Mouse (Mus musculus): ENCODE data around the gene Zcchc24. TPM values are rescaled to one million over a fixed set of nuclear protein-coding genes. Genes with fewer than 3 reads are reported as not detected.

The Zcchc24 gene
- total RNA-seq, 2 experiments from 2014 or later, result 38.4 to 49.4 TPM

DNA sequence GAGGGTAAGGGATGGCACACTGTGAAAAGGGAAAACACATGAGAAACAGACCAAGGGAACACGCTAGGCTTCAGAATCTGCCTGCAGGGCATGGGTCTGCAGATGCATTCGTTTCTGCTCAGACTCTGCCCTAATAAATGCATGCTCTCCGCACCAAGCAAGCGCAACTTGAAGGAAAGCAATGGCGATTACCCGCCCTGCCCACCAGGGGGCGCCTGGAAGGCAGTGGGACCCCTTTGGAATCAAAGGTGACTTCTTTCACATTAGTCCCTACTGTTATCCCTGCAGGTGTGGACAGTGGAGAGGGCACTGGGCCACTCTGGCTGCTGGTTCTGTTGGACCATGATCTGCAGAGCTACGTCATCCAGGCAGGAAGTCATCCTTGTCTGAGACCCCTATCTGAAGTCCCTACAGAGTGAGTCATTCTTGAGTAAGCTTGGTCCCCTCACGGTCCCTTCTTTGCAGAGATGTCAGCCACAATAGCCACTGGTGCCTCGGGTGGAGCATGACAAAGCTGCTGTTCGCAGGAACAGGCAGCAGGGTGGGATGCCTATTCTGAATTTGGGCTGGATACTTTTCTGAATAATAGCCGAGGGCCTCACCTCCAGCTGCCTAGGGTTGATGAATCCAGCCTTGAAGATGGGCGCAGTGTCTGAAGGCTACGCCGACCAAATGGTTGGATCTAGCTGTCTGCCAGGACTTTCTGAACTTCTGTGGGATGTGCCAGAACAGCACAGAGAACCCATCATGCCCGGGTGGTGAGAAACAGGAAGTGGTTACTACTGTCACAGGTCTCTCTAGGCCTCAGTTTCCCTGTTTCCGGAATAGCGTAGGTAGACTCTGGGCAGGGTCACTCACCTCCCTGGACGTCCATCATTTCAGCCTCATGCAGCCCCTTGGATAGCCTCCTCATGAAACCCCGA, 42.4 kb downstream of the Zcchc24 start:
- intact Hi-C loops (cut with DNase I), result no loop called here
- DNase-seq, result peak in 1 of 2 experiments; percentile 49

DNA sequence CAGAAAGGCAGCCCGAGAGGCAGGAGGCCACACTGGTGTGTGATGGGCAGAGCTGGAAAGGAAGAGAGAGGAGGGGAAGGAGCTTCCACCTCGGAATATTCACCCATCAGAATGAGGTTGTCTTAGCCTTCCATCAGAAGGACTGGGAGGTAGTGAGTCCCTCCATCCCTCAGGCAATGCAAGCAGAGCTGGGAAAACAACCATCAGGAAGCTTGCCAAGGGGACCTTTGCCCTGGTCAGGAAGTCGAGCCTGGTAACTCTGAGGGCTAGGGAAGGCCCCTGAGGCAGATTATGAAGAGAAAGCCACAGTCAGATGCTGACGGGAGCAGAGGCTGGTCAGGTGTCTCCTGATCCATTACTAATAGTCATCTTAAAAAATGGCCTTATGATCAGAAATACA, 43.1 kb downstream of the Zcchc24 start:
- intact Hi-C loops (cut with DNase I), result no loop called here
- peak in 1 of 2 experiments; percentile 23 for DNase-seq

DNA sequence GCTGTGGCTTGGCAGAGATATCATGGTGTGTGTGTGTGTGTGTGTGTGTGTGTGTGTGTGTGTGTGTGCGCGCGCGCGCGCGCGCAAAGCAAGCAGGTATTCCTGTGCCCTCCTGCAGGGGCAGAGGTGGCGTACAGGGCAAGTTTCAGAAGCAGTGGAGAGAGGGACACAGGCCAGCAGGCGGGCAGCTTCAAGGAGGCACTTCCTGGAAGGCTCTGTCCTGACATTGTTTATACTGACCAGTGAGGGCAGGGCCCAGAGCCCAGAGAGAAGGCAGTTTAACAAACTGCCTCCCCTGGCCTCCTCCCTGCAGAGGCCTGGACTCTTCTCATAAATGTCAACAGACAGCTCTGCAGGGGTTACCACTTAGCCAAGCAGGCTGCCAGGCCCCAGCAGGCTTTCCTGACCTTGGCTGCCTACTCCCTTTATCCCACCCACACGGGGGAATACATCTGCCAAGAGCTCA, 43.8 kb downstream of the Zcchc24 start:
- DNase-seq, result peak in 1 of 2 experiments; percentile 40
- intact Hi-C loops (cut with DNase I), result no loop called here

DNA sequence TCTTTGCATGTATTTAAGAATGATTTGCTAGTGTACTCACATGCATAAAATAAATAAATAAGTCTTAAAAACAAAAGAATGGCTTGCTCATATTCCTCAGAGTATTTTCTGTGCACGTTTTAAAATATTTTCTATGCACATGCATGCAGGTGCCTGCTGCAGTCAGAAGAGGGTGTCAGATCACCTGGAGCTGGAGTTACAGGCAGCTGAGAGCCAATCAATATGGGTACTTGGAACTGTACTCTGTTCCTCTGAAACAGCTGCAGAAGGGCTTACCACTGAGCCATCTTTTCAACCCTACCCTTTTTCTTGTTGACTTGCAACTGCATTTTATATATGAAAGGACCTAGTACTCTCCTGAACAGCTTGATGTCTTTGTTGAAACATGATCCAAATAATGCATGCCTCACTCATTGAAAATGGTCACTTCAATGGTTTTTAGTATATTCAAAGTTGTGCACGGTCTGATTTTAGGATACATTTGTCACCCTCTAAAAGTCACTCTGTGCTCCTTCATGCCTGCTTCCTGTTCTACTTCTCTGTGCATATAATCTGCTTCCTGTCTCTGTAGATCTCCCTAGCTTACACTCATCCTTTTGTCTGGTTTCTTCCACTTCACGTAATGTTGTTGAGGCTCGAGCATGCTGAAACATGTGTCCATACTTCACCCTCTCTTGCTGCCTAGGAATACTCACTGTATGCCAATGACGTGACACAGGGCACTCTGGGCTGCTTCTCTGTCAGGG, 47.7 kb downstream of the Zcchc24 start:
- intact Hi-C loops (cut with DNase I), result no loop called here
- DNase-seq, result no peak

DNA sequence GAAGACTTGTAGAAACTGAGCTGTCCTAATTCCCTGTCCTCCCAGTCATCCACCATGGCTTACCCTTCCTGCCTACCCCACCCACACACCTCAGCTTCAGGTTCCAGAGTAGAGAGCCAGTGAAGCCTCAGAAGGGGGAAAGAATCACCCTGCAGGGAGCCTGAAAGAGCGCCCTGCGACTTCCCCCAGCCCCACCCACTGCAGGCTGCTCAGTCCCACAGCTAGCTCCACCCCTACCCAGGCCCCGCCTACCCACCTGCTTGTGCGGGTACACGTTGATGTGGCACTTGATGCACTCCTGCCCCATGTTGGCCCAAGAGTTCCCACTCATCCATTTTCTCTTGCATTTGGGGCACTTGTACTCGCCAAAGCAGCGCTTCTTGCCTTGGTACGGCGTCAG, 49.5 kb downstream of the Zcchc24 start:
- intact Hi-C loops (cut with DNase I), result no loop called here
- DNase-seq, result no peak

DNA sequence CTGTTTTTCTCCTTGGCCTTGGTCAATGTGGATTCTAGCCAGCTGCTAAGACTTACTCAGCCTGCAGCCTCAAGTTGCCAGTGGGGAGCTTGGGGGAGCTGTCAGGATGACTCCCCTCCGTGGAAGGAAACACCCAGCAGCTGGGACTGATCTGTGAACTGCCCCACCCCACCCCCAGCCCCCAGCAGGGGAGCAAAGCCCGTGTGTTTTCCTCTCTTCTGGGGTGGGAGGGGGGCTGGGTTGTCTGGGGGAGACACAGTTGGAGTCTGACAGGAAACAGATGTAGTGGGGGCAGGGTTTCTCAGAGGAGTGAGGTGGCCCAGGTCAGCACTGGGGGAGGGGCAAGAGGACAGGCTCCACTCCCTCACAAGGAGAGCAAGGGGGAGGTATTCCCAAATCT, 50.4 kb downstream of the Zcchc24 start:
- peak; percentile 32 to 43 for DNase-seq
- intact Hi-C loops (cut with DNase I), result no loop called here

DNA sequence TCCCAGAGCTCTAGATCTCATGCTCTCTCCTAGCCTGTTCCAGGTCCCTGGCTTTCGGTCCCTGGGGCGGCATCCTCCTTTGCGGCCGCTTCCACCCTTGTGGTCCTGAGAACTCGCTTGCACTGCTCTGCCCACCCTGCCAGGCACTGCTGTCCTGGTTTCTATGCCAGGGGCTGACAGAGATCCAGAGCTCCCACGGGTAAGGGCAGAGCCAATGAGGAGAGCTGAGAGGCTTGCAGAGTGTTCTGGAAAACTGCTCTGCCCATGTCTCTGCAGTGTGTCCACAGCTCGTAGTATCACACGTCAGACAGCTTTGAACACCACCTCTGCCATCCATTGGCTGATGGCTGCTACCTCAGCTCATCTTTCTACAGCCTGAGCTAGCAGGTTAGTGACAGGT, 51.1 kb downstream of the Zcchc24 start:
- no peak for DNase-seq
- intact Hi-C loops (cut with DNase I), result no loop called here

DNA sequence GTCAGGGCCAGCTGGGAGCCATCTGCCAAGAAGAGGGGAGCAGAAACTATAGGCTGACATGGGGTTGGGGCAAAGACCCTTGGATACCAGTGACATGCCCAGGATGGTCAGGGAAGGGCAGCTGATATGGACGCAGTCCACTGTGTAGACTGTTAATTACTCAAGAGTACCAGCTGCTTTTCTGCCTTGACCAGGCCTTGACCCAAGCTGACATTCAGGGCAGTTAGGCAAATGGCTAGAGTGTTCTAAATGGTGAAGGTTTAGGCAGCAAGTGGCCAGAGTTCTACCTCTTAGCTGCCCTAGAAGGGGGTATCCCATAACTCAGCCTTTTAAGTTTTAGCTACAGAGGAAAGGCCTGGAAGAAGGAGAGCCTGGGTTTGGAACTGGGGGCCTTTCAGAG, 52.3 kb downstream of the Zcchc24 start:
- intact Hi-C loops (cut with DNase I), result no loop called here
- DNase-seq, result no peak

DNA sequence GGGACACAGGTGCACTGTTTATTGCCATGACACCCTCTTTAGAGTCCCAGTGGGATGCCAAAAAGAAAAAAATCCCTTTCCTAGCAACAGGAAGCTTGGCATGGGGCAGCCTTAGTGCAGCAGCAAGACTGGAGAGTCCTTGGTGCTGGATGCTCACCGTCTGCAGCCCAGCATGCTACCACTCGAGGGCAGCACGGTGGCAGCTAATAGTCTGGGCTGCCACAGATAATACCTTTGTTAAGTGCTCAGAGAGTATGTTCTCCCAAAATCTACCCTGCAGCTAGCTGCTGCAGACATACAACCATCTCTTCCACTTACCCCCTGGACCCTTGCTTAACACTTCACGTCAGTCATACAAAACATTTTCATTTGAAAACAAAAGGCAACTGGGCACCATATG, 55.4 kb downstream of the Zcchc24 start:
- DNase-seq, result no peak
- intact Hi-C loops (cut with DNase I), result no loop called here

DNA sequence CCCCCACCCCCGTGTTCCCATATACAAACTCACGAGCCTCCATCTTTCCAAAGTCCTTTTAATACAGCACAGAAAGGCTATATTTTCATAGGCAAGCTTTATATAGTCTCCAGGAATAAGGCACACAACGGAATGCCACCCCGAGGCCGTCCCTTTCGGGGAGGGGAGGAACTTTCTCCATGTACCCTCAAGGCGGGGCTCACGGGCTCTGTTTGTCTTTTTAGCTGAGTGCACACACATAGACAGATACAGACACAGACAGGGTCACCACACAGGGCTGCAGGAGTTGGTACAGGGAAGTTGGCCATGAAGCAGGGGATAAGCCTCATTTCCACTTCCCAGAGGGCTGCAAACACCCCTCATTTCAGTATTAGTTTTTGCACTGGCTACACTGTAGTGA, 57.2 kb downstream of the Zcchc24 start:
- intact Hi-C loops (cut with DNase I), result no loop called here
- DNase-seq, result no peak

DNA sequence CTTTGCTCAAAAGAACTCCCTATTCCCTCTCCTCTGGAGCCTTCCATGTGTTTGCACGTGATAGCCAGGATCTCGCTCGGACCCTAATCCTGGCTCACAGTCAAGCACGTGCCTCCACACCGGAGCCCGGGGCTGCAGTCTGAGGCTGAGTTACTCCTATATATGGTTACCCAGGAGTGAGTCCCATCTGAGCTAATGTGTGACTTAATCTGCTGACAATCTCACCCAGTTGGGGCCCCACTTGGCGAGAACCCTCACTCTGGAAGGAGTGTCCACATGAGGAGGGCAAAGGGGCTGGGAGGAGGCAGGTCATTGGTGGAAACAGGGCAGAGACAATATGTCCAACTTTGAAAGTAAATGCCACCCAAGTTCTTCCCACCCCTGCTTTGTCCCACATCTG, 57.7 kb downstream of the Zcchc24 start:
- intact Hi-C loops (cut with DNase I), result no loop called here
- no peak for DNase-seq

DNA sequence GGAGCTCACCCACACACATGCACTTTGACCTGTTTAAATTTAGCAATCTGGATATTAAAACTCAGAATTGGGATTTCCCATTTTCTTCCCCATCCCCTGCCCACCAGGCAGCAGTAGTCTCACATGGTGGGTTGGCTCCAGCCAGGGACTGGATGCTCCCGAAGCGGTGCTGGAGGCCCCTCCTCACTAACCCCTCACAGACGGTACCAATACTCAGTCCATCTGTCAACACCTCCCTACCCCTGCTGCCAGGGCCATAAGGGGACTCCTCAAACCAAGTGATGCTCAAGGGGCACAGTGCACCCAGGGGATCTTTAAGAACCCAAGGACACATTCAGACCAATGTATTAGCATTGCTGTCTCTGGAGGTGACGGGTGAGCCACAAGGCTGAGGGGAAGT, 58.2 kb downstream of the Zcchc24 start:
- DNase-seq, result no peak
- intact Hi-C loops (cut with DNase I), result no loop called here

DNA sequence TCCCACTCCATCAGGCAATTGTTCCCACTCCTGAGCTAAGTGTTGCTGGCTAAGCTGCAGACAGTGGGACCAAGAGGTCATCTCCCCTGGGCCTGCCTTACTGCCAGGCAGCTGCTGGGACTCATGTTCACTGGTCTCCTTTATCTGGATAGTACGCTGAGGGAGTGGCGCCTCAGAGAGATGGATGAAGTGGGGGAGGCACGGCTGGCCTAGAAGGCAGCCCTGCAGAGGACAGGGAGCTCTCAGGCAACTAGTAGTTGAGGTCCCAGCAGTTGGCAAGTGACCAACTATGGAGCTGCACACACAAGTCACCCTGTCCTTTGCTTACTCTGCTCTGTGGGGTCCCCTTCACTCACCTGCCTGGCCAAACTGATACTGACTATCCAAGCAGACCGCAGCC, 58.8 kb downstream of the Zcchc24 start:
- DNase-seq, result peak in 1 of 2 experiments; percentile 38
- intact Hi-C loops (cut with DNase I), result no loop called here

DNA sequence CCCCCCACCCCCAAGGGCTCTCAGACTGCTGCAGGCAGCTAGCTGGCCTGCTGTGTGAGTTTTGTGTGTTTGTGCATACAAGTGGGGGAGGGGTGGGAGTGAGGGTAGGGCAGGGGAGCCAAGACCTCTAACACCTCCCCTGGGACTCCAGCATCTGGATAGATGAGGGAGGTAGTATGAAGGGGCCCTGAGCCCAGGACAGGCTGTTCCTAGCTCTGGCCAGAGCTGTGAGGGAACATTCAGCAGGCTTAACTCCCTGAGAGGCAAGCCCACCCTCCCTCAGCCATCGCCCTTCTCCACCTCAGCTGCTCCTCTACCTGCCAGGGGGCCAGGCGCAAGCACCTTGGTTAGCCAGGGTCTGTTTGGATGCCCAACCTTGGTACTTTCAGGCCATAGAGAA, 59.9 kb downstream of the Zcchc24 start:
- intact Hi-C loops (cut with DNase I), result no loop called here
- DNase-seq, result peak; percentile 50 to 62

DNA sequence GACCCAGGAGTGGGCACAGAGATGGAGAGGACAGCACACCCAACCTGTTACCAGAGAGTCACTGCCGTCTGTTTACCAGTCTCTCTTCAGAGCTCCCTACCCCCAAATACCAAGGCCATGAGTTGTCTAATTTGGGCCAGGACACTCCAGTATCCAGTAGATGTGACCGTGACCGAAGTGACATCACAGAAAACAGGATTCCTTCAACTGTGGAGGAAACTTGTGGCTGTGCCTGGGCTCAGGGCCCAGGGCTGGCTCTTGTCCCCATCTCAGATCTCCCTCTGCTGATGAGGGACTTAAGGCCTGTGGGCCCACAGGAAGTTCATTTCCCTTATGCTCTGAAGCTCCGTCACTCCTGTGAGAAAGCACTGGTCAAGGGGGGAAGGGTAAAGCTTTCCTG, 60.4 kb downstream of the Zcchc24 start:
- intact Hi-C loops (cut with DNase I), result no loop called here
- DNase-seq, result peak; percentile 73 to 75

DNA sequence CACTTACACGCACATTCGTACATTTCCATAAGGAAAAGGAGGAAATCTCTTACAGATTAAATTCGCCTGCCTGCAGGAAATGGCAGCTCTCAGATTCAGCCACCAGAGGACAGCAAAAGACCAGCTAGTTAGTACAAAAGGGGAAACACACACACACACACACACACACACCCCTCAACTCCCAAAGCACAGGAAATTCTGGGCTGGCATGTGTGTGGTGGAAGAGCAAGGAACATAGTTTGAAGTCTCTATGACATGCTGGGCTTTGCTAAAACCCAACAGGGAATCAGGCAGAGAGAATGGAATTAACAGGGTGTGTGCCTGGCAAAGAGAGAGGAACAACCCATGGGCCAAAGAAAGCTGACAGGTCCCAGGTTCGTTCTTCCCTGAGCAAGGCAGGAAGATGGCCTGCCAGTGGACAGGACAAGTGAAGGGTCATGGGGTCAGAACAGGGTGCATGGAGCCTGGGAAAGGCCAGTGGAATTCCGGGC, 61.1 kb downstream of the Zcchc24 start:
- peak; percentile 39 to 61 for DNase-seq

DNA sequence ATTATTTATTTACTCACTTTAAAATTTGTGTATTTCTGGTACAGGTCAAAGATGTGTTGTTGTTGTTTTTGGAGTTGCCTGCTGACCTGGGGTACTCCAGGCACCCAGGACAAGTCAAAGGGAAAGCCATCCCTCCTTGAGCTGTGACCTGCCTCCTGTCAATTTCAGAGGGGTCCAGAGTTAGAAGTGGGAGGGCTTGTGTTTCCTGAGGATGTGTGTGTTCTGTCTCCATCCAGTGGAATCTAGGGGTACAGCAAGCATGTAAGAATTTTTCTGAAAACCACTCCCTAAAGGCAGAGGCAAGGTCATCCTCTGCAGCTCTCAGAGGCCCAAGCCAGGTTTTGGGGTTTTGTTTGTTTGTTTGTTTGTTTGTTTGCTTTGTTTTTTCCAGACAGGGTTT, 66.9 kb downstream of the Zcchc24 start:
- intact Hi-C loops (cut with DNase I), result loop anchor here (5.0 kb wide), 1 partner anchor 55 kb away; no protein-coding TSS in a partner anchor
- no peak for DNase-seq

More for the DNA sequence above, 61.1 kb downstream of the Zcchc24 start:
- intact Hi-C loops (cut with DNase I), result no loop called here

DNA sequence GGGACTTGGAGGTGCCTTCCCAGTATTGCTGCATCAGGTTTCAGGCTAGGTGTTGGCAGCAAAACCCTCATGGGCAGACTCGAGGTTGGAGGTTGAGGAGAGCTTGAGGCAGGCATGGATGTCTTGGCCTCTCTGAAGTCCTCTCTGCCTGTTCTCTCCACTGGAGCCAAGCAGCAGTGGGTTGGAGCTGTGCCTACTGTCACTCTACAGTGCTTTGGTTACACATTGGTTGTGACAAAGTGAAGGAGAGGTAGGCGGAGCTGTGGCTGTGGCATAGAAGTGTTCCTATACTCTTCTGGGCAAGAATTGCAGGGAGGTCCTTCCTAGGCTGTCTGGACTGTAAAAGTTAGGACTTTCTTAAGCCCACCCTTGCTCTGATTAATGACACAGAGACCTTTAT, 72.5 kb downstream of the Zcchc24 start:
- intact Hi-C loops (cut with DNase I), result no loop called here
- DNase-seq, result no peak

DNA sequence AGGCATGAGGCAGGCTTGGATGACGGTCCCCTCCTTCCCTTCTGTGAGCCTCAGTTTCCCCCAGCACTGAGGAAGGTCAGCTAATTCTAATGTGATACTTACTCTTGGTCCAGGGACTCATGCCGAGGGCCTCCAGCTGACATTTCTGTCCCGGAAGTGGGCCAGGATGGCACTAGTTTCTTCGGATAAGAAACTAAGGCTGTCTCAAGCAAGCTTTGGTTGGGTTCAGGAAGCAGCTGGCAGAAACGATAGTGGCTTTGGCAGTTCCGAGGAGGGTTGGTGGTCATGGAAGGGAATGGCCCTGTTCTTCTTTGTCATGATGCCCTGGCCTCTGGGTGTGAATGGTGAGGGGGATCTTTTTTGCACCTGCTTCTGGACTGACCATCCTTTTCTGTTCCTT, 73.8 kb downstream of the Zcchc24 start:
- intact Hi-C loops (cut with DNase I), result no loop called here
- DNase-seq, result no peak

DNA sequence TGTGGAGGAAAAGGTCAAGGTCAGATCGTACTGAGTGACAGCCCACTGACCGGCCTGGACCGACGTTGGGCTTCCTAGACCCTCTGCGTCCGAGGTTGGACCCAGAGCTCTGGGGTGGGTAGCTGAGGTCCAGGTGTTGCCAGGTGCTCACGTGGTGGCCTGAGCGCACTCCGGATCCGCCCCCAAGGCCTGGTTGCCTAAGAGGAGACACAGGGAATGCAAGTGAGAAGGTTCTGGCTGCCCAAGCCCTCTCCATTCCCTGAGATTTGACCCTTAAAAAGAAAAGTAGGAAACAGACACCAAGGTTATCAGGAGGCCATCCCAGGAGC, 74.3 kb downstream of the Zcchc24 start:
- no peak for DNase-seq
- intact Hi-C loops (cut with DNase I), result no loop called here

DNA sequence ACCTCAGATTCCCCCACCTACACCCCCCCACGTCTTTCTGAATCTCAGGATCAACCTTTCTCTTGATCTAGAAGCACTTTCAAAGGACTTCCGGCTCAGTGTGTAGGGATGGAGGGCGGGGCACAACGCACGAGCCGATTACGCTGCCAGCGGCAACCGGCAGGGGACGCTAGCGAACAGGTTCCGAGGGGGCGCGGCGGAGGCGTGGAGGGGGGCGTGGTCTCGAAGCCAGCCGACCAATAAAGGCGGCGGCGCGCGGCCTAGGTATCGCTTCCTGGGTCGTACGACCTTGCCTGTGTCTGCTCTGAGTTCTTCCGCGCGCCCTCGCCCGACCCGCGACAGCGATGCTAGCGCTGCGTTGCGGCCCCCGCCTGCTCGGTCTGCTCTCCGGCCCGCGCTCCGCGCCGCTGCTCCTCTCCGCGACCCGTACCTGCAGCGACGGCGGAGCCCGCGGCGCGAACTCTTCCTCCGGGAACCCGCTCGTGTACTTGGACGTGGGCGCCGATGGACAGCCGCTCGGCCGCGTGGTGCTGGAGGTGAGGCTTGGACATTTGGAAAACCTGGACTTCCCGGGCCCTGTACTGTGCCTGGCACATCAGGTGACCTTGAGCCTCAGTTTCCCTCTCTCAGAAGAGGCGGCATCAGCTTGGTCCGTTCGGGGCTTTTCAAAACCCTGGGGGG, 74.8 kb downstream of the Zcchc24 start, which contains the start of gene Ppif:
Gene Ppif, plus strand, starts transcription at position 267 of the 681 bp plus-strand sequence.
- DNase-seq, result peak; percentile 95
- intact Hi-C loops (cut with DNase I), result no loop called here

Measured in gastrocnemius, postnatal 36 days (tissue).